Mouse (Mus musculus) left cerebral cortex, postnatal 25 days (tissue): ENCODE results near the gene Ddx52. TPM values are rescaled to one million over a fixed set of nuclear protein-coding genes. Genes with fewer than 3 reads are reported as not detected.

Experiments used
- DNase-seq, 2 experiments: peaks; one replicate each; pipeline ENCODE4 v3.0.0; 2022; ENCODE audit warnings: low spot score in 2 of 2, mixed read lengths in 1 of 2
- intact Hi-C: fragments of 180-260 bp; cut with DNase I; formaldehyde crosslinking; loops from one replicate; pipeline ENCODE4 v1.15.1; 2025
- total RNA-seq, 2 experiments: library from RNA; stranded (reverse); gene quantifications; 2 replicates each; pipeline ENCODE4 v1.2.3; 2021

Gene Ddx52
- total RNA-seq, 2 experiments from 2014 or later, result 12.5 to 13.7 TPM

GRCm38 (mm10) chr11:83967436-83968204 is 25.8 kb downstream of the Ddx52 start:
- intact Hi-C loops, result no loop called here
- no peak for DNase-seq

GRCm38 (mm10) chr11:83968205-83968575 is 26.3 kb downstream of the Ddx52 start:
- intact Hi-C loops, result no loop called here
- no peak for DNase-seq

- no peak for DNase-seq
- intact Hi-C loops, result no loop called here
Observed at GRCm38 (mm10) chr11:83969040-83969439, 27.2 kb downstream of the Ddx52 start.

GRCm38 (mm10) chr11:83974561-83975346 is 32.9 kb downstream of the Ddx52 start:
- intact Hi-C loops, result no loop called here
- DNase-seq, result no peak

- no peak for DNase-seq
- intact Hi-C loops, result no loop called here
Observed at GRCm38 (mm10) chr11:83975488-83975887, 33.6 kb downstream of the Ddx52 start.

- DNase-seq, result no peak
- intact Hi-C loops, result no loop called here
Observed at GRCm38 (mm10) chr11:83976236-83976977, 34.5 kb downstream of the Ddx52 start.

DNA sequence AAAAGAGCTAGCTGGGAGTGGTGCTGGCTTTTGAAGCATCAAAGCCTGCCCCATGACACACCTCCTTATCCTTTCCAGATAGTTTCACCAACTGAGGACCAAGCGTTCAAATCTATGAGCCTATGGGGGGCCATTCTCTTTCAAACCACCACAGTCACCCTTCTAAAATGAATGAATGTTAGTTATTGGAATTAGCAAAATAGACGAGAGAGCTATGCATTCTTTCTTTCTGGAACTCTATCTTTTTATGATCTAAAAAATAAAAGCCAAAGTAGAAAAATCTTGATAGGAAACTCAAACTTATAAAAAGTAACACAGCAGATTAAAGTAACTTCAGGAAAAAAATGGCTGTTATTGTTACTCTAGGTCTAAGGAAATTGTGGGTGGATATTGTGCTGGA is 35.9 kb downstream of the Ddx52 start:
- no peak for DNase-seq
- intact Hi-C loops, result no loop called here

- intact Hi-C loops, result no loop called here
- DNase-seq, result no peak
Observed at GRCm38 (mm10) chr11:83979992-83980391, 38.1 kb downstream of the Ddx52 start.

DNA sequence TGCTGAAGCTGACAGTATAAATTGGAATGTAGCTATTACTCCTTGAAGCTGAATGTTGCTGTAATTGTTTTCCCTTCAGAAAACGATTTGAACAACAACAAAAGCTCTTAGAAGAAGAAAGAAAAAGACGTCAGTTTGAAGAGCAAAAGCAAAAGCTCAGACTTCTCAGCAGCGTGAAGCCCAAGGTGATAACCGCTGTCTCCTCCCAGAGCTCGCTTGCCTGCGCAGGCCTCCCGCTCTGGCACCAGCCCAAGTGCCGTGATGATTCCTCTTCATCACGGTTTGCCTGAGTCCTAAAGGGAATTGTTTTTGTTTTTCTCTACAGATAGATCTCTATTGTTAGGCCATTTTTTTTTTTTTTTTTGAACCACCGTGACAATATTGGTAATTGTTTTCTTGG is 39.5 kb downstream of the Ddx52 start:
- DNase-seq, result no peak
- intact Hi-C loops, result no loop called here

GRCm38 (mm10) chr11:83991701-83992100 is 49.8 kb downstream of the Ddx52 start:
- DNase-seq, result no peak
- intact Hi-C loops, result no loop called here

DNA sequence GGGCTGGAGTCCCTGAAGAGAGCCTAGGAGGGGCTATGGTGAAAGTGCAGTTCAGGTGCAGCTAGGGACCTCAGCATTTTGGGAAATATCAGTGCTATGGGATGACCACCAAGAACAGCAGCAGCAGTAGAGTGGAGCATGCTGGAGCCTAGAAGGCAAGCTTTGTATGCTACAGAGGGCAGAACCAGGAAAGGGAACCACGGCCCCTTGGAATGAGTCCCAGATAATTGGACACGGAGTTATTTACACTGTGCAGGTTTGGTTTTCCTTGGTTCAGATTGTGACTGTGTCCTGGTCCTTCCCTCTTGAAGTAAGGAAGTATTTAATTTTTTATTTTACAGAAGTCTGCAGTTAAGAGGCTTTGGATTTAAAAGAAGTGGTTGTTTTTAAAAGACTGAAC is 51.6 kb downstream of the Ddx52 start:
- intact Hi-C loops, result no loop called here
- DNase-seq, result no peak

GRCm38 (mm10) chr11:83994481-83994880 is 52.6 kb downstream of the Ddx52 start:
- no peak for DNase-seq
- intact Hi-C loops, result no loop called here

DNA sequence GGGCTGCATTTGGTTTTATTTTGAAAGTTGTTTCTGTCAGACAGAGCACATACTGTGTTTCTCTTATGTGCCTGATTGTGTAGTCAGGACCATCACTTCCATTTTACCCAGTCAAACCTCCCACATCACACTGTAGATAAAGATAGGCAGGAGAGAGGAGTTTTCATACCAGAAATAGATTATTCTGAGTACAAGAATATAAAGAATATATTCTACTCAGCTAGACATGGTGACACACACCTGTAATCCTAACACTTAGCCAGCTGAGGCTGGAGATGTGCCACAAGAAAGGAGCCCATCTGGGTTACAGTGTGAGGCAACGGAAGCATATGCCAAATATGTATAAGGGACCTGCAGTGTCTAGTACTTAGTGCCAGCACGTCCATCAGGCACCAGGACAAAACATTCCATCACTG is 53.7 kb downstream of the Ddx52 start:
- peak; percentile 45 to 83 for DNase-seq
- intact Hi-C loops, result loop anchor here (1.0 to 5.0 kb wide), 2 partner anchors 18 to 33 kb away; partner anchors contain the start of gene Synrg

GRCm38 (mm10) chr11:83997171-83997868 is 55.5 kb downstream of the Ddx52 start:
- intact Hi-C loops, result loop anchor here (5.0 kb wide), 1 partner anchor 35 kb away; the partner anchor contains the start of gene Synrg
- no peak for DNase-seq

DNA sequence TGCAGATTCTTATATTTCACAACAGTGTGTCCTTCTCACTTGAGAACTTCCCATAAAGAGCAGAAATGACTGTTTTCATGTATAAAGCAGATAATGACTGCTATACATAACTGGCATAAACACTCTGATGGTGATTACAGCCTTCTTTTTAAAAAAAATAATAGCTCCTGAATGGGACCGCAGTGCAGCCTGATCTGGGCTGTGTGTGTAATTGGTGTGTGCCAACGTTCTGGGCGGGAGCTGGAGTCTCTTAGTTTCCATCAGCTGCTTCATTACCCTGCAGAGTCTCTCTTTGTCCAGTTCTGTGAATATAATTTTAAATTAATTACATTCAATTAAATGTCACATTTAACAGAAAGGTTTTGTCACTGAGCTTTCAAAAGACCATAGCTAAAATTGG is 57.1 kb downstream of the Ddx52 start:
- intact Hi-C loops, result loop anchor here (5.0 kb wide), 1 partner anchor 37 kb away; the partner anchor contains the start of gene Synrg

GRCm38 (mm10) chr11:83999411-83999915 is 57.6 kb downstream of the Ddx52 start:
- intact Hi-C loops, result loop anchor here (5.0 kb wide), 1 partner anchor 37 kb away; the partner anchor contains the start of gene Synrg
- no peak for DNase-seq

More for the DNA sequence above, 57.1 kb downstream of the Ddx52 start:
- no peak for DNase-seq

GRCm38 (mm10) chr11:84001257-84001656 is 59.4 kb downstream of the Ddx52 start:
- intact Hi-C loops, result no loop called here
- DNase-seq, result no peak

DNA sequence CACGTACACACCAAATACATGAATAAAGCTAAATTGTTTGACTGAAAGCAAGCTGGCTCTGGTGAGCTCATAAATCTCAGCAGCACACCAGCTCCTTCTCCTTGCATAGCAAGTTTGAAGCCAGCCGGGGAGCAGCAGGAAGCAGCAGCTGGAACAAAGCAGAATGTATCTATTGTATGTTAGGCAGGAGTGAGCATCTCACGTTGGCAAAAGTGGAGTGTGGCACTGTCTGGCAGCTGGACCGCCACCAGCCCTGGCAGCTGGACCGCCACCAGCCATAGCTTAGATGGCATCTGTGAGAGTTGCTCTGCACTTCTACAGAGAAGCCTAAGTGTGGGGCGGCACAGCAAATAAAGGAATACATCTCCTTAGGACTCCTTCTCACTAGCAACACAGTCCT is 62.1 kb downstream of the Ddx52 start:
- DNase-seq, result peak in 1 of 2 experiments; percentile 22
- intact Hi-C loops, result no loop called here

DNA sequence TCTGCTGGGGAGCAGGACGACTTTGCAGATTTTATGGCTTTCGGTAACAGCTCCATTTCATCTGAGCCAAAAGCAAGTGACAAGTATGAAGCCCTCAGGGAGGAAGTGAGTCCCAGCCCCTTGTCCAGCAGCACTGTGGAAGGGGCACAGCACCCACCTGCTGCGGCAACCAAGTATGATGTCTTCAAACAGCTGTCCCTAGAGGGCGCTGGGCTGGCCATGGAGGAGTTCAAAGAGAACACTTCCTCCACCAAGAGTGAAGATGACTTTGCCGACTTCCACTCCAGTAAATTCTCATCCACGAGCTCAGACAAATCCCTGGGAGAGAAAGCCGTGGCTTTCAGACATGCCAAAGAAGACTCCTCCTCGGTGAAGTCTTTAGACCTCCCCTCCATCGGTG is 67.1 kb downstream of the Ddx52 start:
- DNase-seq, result no peak
- intact Hi-C loops, result no loop called here
